Mouse (Mus musculus) layer of hippocampus, adult 18-20 months (tissue): ENCODE measurements around the gene Bmpr1b. TPM values are rescaled to one million over a fixed set of nuclear protein-coding genes. Genes with fewer than 3 reads are reported as not detected.

Experiments used
- DNase-seq, 2 experiments: peaks; one replicate each; pipeline ENCODE4 v3.0.0; 2022; ENCODE audit warnings: low spot score in 2 of 2
- total RNA-seq, 2 experiments: library from RNA; stranded (reverse); gene quantifications; 2 replicates each; pipeline ENCODE4 v1.2.3; 2021

Gene Bmpr1b
- total RNA-seq, 2 experiments from 2014 or later, result 21.6 to 22.0 TPM

DNA sequence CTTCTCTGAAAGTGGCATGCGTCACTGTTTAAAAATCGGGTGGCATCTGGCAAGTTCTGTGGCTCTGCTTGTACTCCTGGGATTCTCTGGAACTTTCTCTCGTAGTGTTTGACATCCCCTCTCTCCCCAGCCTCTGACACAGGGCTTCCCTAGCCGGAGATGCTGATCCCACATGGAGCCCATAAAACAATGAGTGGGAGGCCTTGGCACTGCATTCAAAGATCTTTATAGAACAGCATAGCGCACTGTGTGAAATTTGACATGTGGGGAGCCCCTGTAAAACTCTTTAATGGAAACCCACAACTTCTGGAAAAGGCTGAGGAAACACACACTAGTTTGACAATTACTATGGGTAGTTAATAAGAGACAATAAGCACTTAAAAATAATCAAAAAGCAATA is 126.2 kb downstream of the Bmpr1b start:
- peak in 1 of 2 experiments; percentile 5 for DNase-seq

DNA sequence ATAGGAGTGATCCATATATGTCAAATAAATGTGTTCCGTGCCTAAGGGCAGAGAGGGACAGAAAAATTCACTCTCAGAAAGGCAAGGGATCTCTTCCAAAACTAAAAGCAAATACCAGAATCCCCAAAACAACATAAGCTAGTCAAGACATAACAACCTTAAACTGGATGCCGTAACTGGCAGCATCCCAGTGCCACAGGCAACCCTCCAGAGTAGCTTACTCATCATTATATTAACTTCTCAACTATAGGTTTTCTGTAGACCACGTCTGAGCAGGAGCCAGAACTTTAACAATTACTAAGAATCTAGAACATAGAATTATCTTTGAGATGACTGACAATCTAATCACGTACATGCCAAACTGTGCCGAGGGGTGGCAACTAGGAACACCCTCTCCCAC is 128.9 kb downstream of the Bmpr1b start:
- DNase-seq, result no peak

DNA sequence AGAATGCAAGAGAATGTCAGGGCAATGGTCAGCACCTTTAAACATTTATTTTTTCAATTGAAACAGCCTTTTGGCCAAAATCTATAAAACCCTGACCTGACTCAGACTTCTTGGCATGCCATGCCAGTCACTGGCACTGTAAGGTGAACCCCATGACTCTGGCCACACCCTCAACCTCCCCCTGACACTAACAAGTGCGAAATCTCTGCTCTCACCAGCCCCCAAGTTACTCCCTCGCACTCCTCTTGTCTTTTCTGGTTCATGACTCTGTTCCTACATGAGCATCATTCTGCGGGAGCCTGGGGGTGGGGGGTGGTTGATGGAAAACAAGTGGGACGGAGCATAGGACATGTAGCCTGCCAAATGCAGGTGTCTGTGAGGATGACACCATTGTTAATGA is 135.1 kb downstream of the Bmpr1b start:
- DNase-seq, result no peak

DNA sequence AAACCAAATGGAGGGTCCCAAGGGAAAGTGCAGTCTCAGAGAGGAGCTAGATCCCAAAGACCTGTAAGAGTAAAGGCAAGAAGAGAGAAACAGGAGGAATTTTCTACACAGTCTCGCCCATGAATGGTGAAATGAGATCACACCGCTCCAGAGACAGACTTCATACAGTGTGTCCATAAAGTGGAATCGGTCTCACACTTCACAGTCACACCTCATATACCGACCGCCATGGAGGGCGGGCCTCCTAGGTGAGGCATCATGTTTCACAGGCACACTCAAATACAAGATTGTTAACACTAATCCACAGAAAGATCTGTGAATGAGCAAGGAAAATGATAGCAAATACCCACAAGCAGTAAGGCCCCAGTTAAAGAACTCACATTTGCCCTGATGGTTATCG is 149.5 kb downstream of the Bmpr1b start:
- DNase-seq, result no peak

DNA sequence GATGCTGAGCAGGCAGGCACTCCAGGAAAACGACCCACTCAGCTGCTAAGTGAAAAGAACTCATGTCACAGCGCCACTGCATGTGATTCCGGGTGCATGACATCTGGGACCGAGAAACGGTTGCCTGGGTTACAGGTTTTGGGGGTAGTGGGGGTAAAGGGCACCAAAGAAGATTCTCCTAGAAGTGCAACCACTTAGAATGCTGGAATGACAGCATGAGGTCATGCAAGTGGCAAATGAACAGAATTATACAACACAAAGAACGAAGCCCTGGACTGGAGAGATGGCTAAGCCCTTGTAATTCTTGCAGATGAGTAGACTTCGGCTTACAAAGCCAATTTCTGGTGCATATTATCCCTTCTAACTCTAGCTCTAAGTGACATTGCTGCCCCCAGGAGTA is 184.7 kb downstream of the Bmpr1b start:
- DNase-seq, result no peak

DNA sequence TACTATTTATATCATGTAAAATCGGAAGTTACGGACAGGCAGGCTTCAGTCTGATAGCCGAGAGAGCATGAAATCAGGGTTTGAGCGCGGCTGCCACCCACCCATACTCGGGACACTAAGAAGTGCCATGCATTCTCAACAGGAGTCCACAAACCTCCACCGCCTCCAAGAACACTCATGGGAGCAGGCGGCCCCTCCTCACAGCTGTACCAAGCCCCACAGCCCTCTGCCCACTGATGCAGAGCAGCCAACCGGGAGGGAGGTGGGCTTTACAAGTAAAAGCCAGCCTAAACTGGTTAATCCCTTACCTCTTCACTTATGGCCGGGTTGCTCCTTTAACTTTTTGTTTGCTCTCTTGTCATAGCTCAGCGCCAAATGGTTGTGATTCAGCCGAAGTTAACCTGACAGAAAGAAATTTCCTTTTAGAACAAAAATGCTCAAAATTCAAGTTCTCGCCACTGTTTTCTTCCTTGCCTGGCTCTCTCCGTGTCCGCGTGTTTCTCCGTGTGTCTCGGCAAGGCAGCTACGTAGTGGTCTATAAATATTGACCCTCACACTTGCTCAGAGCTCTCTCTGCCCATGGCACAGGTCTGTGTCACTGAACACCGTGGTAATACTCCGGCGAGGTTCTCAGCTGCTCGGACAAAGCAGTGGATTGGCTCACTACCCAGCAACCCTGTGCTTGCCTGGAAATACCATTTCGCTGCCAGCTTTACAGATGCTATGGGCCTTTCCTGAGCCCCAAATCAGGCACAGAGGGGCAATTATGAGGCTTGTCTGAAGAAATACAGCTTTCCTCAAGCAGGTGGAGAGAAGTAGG is 187.4 kb downstream of the Bmpr1b start:
- no peak for DNase-seq

DNA sequence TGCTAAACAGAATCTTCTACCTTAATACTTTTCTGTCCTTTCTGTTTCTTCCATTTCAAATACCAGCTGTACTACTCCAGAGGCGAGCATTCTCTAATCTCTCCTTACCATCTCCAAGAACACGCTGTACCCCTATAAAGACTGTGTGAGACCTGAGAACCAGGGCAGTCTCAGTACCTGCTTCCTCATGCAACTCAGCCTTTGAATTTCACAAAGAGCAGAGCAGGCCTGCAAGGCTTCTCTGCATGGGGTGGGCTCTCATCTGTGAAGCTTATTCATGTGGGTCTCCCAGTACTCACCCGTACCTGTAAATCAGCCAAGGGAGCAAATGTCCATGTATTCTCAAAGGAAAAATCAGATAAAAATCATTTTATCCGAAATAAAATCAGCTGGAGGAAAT is 203.0 kb downstream of the Bmpr1b start:
- DNase-seq, result no peak

DNA sequence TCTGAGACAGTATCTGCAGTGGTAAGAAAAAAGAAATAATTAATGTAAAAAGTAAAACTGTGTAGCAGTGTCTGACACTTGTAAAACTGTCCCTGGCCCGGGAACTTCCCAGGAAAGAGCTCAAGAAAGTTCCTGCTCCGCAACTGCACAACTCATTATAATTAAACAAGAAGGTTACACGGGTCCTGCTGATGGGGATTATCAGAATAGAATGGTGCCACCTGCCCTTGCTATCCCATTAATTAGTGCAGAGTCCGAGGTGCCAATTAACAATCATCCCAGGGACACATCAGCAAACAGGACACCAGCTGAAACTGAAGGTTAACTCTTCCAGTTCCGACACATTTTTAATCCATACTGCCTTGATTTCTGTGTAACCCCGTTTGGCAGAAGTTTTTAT is 216.3 kb downstream of the Bmpr1b start:
- DNase-seq, result no peak

DNA sequence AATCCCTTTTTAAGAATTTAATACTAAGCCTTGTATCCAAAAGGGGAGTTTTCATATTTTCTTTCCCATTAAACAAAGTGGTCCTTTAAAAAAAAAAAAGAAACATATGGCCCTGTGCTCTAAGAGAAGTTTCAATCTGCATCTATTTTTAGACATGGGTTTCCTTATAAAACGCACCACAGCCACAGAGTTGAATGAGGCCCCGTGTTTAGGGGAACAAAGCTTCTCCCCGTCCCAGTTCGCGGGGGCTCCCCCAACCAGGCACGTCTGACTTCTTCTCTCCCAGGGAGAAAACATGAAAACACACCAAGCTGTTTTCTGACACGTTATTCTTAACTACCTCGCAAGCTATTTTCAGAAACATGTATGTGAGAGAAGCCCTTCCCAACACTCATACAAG is 218.6 kb downstream of the Bmpr1b start:
- no peak for DNase-seq

DNA sequence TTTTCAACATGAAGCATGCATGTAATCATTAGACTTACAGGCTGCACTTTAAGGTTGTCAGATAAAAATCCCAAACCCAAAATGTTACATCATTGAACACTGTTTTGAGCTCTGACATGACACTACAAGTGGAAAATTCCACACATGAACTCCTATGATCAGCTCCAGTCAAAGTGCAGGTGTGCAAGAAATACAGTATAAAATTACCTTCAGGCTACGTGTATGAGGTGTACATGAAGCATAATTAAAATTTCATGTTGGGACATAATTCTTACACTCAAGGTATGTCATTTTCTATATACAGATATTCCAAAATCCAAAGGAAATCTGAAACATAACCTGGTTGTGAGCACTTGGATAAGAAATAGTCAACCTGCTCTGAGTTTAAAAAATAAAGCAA is 220.7 kb downstream of the Bmpr1b start:
- no peak for DNase-seq

DNA sequence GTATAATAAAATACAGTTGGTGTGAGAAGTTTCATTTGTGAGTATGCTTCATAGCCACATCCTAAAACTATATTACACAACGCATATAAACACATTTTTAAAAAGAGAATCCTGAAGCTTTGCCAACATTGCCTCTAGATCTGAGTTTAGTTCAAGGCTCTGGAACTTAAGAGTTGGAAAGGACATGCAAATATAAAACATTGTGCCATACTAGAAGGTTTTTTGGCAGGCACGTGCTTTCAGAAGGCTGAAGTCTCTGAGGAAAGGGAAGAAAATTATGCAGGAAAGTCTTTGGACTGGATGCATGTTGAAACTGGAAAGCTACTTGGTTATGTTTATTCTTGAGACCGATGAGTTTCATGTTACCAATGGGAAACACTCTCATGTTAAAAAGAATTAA is 221.1 kb downstream of the Bmpr1b start:
- no peak for DNase-seq

DNA sequence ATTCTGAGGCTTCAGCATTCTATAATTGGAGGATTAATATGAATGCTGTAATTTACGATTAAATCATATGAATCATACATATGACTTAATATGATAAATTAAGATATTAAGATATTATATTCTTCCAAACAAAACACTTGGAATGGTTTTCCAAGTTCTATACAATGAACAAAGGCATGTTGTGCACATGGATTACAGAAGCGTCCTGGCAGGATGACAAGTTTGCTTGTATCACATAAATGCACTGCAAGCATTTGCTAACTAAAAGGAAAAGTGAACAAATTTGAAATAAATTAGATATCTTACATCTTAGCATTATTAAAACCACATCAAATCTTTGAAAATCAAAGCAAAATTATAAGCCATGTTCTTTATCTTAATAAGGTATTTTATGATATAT is 222.4 kb downstream of the Bmpr1b start:
- no peak for DNase-seq

DNA sequence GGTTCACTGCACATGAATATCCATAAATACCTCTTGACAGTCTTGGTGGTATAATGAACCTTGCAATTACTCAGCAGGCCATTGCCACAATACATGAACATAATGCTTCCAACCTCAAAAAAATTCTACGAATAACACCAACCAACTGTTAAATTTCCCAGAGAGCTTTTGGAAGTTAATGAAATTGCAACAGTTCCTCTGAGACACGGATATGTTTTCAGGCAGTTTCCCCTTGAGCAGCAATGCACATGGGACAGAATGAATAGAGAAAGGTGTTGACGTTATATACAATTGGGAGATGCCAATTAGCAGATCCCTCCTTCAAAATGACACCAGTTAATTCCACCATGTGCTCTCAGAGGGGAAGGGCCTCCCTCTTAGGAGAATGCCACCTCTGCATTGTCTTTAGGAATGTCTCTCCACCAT is 225.9 kb downstream of the Bmpr1b start:
- DNase-seq, result no peak

DNA sequence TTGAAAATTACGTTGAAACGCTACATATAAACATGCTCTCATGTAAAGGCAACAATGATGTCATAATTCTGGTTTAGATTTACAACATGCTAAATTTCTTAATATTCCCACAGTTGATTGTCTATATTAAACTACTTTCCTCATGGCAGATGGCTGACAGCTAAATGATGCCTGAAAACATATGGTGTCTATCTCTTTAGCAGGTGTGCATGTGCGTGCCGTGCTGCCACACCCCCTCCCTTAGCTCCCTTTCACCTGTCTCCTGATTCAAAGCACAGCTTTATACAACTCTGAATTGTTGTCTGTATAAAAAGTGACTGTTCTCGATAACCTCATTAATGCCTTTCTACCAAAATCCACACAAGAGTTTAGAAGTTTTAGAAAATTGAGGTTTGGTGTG is 229.0 kb downstream of the Bmpr1b start:
- no peak for DNase-seq

DNA sequence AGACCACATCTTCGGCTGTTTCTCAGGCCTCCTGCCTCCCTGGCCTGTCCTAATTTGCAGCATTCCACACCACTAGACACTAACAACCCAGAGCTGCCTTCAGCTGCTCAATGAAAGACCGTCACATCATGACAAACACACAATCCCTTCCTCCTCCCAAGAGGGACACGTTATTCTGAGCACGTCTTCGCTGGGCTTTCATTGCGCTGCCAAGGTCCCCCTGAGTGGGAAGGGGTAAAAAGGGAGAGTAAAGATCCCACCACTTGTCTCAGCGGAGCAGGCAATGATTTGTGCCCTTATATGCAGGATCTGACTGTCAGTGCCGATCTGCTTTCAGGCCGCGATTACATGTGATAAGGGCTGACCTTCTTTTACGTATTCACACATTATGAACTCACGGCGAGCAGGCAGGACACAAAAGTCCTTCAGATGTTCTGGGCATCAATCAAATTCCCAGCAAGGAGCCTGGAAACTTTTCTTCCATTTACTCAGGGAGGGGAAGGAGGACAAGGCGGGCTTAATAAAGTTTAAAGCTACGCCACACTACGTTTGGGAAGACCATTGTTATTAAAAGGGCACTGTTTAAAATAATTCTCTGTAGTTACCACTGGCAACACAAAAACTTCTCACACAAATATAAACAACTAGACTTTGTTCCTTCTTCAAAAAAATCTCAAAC is 232.5 kb downstream of the Bmpr1b start:
- peak in 1 of 2 experiments; percentile 10 for DNase-seq

DNA sequence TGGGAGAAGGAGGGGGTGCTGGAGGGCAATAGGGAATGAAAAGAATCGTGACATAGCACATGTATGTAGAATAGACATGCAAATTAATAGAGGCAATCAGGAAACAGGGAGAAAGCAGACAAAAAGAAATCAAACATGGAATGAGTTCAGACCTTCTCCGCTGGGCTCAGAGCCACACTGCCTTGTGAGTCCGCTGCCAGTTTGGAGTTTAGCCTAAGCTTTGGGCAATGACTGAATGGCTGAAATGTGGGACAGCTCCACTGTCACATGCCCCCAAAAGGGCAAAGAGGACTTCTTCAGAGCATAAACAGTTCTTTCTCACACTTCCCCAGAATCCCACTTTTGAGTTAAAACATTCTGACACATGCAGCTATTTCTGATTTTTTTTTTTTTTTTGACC is 236.3 kb downstream of the Bmpr1b start:
- DNase-seq, result peak; percentile 4 to 62

DNA sequence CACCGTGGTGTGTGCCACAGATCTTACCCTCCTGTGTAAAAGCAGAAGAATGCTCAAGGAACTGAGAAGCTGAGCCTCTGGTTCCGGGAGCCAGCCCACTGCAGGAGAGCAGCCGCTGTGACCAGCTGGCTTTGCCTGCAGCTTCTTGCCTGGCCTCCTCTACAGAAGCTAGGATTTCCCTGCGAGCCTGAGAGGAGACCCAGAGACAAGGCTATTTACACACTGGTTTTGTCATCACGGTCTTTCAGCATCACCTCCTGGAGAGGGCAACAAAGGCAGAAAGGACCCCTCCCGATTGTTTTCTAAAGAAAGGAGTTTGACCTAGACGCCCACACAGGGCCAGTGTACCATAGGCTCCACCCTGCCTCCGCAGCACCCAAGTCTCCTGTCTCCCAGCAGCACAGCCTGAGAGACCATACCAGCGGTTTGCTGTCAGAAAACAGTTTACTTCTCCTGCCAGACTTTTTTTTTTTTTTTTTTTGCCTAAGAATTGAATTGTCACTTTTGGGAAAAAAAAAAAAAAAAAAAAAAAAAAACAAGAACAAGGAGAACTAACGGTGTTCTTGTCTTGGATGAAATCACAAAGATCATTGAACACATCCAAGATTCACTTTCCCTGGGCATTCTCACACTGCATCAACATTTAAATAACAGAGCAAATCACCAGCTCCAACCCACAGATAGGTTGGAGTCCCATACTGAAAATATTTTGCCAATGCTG is 237.7 kb downstream of the Bmpr1b start:
- peak in 1 of 2 experiments; percentile 20 for DNase-seq

DNA sequence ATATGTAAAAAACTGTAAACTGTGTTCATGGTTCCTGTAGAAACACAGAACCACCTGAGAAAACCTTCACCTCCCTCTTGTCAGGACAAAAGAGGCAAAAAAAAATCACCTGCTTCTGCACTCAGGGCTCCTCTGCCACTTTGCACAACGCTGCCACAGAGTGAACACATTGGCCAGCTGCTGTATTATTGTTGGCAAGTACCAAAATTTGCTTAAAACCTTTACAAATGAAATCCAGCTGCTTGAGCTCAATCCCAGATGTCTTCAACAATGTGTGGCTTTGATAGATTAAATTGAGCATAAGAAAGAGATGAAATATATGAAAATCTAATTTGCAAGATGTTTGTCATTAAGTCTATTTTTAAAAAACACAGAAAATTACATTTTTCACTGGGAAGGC is 245.8 kb downstream of the Bmpr1b start:
- no peak for DNase-seq

DNA sequence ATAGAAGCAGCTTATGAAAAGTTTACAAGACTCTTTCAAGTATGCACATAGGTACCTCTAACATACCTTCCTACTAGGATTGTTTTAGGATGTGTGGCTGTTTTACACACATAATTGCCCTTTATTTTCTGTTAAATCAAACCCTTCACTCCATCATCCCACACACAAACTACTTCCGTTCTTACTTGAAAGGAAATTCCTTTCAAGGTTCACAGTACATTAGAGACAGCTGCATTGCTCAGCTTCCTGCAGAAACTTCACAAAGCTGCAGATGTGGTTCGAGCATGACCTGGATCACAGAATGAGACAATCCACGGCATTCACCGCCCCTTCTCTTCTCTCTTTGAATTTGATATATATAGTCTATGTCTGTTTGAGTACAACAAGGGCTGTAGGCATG is 248.1 kb downstream of the Bmpr1b start:
- DNase-seq, result no peak

DNA sequence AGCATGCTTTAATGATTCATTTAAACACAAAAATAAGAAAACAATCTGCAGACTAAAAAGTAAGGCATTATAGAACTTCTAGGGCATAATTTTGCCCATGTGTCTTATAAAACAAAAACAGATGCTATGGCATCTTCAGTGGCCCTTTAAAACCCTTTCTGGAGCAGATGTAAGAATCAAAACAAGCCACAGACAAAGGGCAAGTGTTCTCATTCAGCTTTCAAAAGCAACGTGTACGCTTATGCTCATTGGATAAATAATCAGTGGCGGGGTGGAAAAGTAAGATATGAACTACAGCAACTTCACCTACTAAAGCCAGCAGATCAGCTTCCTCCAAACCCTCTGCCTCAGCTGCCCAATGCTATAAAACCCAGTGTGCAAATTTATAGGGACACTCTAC is 249.6 kb downstream of the Bmpr1b start:
- no peak for DNase-seq

DNA sequence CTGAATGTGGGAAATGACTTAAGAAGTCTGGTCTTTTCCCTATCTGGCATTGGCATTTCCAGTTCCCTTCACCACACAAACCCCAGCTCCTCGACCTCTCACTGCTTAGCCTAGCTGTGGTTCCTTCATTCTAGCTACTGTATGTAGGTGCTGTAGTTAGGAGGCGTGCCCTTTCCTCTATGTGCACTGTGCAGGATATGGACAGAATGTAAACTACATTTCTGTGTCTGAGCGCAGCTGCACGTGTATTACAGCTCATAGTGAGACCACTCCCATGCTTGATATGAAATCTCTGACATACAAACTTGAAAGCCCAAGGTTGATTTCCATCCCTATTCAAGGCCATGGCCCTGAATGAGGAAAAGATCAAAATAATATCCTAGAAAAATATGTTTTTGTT is 252.1 kb downstream of the Bmpr1b start:
- DNase-seq, result no peak

DNA sequence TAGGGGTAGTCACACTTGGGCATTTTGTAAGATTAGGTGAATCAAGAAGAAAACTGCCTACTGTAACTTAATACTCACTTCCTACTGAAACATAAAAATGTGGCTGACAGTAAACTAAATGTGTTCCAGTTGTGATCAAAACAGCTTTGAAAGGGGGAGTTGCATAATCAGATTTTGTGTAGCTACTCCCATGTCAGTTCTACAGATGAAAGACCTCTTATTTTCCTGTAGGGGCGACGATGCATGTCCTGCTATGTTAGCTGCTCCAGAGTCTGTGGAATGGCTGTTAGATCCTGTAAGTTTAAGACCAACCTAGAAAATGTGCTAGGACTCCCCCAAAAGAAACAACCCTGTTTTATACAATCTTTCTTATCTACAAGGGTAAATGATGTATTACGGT is 253.2 kb downstream of the Bmpr1b start:
- DNase-seq, result no peak
